Mouse (Mus musculus) heart, postnatal 0 days (tissue): ENCODE measurements at regions not wholly inside any gene's neighbourhood (a gene's known extent, or its start where the extent isn't known, plus 50 kb on each side); places are given as distances from the start of the nearest gene placed in this dataset.

ENCODE experiments used
- ATAC-seq: fragments of 200-750 bp; cut with Nextera tagmentation; 2 replicates; pipeline ENCODE4 v1.8.0; 2017; ENCODE audit warnings: low read depth, moderate number of reproducible peaks, moderate library complexity; ENCODE audit not compliant: insufficient read depth
- DNase-seq: peaks from one replicate; pipeline ENCODE4 v3.0.0-alpha.2; 2016; ENCODE audit warnings: low spot score
- H3K27ac ChIP-seq: fragments of 300-500 bp; sonication (generic); 2 replicates; pipeline ENCODE4 v1.5.1; 2014; ENCODE audit warnings: low read depth, mild to moderate bottlenecking
- H3K27me3 ChIP-seq: fragments of 300-500 bp; sonication (generic); 2 replicates; pipeline ENCODE4 v1.6.1; 2014; ENCODE audit warnings: low read length, mixed read lengths; ENCODE audit not compliant: control insufficient read depth, insufficient read depth
- H3K36me3 ChIP-seq: fragments of 300-500 bp; sonication (generic); replicated peaks from 2 replicates; pipeline ENCODE4 v1.6.1; 2014; ENCODE audit warnings: low read length, mixed read lengths; ENCODE audit not compliant: control insufficient read depth, insufficient read depth
- H3K4me1 ChIP-seq: fragments of 300-500 bp; sonication (generic); 2 replicates; pipeline ENCODE4 v1.6.1; 2014; ENCODE audit warnings: antibody characterized with exemption; ENCODE audit not compliant: control insufficient read depth, insufficient read depth
- H3K4me2 ChIP-seq: fragments of 300-500 bp; sonication (generic); 2 replicates; pipeline ENCODE4 v1.6.1; 2014; ENCODE audit warnings: low read depth, mild to moderate bottlenecking, low read length, moderate library complexity
- H3K4me3 ChIP-seq: fragments of 300-500 bp; sonication (generic); 2 replicates; pipeline ENCODE4 v1.5.1; 2014; ENCODE audit warnings: low read depth, low read length
- H3K9ac ChIP-seq: fragments of 300-500 bp; sonication (generic); replicated peaks from 2 replicates; pipeline ENCODE4 v1.6.1; 2014; ENCODE audit warnings: low read depth, low read length, mixed read lengths
- H3K9me3 ChIP-seq: fragments of 300-500 bp; sonication (generic); replicated peaks from 2 replicates; pipeline ENCODE4 v1.6.1; 2016; ENCODE audit warnings: low read length; ENCODE audit not compliant: control insufficient read depth
- CTCF ChIP-seq: IDR thresholded peaks from 2 replicates; pipeline ENCODE4 v1.5.1; 2016; ENCODE audit warnings: antibody characterized with exemption, control low read depth, low read depth
- EP300 ChIP-seq: IDR thresholded peaks from 2 replicates; pipeline ENCODE4 v1.6.1; 2016; ENCODE audit warnings: antibody characterized with exemption, low read depth
- WGBS: fragments of 180-500 bp; shearing (Covaris S2); extraction: QIAGEN DNeasy Blood & Tissue Kit; methylation state at CpG from one replicate; pipeline ENCODE4 v1.1.7; 2014; 5-methylcytosine and 5-hydroxymethylcytosine counted together

- TF ChIP-seq EP300 = no peak
- TF ChIP-seq CTCF = no peak
- no peak overlapping the region for H3K9ac ChIP-seq
- DNase-seq = no peak
- no peak for ATAC-seq
- H3K27ac ChIP-seq = no peak overlapping the region
- no peak overlapping the region for H3K4me2 ChIP-seq
- no peaks in the 10 kb centered on the region for H3K9me3 ChIP-seq
- H3K4me3 ChIP-seq = no peak overlapping the region
- H3K27me3 ChIP-seq = no peaks in the 10 kb centered on the region
- no peaks in the 10 kb centered on the region for H3K36me3 ChIP-seq
- no peaks in the 10 kb centered on the region for H3K4me1 ChIP-seq
- 70% methylated on average over 5 of the region's 5 CpGs for WGBS
Observed at GRCm38 (mm10) chr13:37710913-37711312, 67.3 kb upstream of the Rreb1 start.

DNA sequence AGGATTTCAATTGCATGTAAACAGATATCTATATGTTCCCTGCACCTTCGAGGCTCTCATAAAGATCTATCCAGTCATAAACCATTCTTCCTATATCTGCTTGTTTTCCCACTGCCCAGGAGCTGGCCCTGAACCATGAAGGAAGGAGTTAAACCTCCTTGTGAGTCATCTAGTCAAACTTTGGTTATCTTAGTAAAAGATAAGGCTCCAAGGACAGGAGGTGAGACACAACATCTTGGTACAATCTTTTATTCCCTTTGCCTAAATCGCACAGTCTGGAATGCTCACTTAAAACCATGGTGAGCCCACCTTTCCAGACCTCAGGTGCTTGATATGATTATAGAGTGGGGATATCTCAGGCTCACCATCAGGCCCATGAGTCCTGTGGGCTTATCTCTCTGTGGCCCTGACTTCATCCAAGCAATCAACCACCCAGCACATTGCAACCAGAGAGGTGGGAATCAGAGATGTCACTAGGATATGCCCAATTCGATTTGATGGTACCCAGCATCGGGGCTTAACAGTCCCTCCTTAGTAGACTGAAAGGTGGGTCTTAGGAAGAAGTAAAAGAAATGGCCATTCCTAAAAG lies 65.2 kb upstream of the Rreb1 start:
- Histone ChIP-seq H3K4me3 (no peak overlapping the region), H3K4me2 (no peak overlapping the region), H3K9ac (no peak overlapping the region), H3K4me1 (no peaks in the 10 kb centered on the region), H3K36me3 (no peaks in the 10 kb centered on the region), H3K27ac (no peak overlapping the region), H3K9me3 (no peaks in the 10 kb centered on the region), H3K27me3 (no peaks in the 10 kb centered on the region)
- TF ChIP-seq CTCF = no peak
- TF ChIP-seq EP300 = no peak
- DNase-seq (no peak), ATAC-seq (no peak)
- WGBS = 72% methylated on average over 4 of the region's 4 CpGs

DNA sequence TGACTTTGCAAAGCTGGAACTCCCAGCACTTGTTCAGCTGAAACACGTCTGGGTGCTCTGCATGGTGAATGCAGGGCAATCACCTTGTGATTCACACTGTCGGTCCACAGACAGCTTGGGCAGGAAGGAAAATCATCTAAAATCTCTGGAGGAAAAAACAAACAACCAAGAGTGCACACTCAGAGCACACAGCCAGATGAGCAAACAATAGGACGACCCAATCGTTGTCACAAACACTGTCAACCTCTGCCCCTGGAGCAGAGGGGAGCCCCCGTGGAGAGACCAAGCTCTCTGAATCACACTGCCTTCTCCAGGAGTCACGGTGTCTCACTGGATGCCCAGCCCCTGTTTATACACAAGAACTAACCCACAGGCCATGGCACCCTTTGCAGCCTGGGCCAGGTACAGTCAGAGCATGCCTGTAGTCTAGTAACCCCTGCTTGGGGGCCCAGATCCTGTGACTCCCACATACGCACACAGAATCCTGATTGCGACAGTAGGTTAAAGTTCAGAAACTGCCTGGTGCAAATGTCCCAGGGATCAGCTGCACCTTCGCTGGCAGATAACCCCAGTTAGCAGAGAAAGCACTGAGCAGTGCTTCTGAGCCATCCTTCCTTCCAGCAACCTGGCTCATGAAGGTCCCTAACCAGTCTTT lies 63.0 kb upstream of the Rreb1 start:
- Histone ChIP-seq H3K36me3 (no peaks in the 10 kb centered on the region), H3K4me3 (no peak overlapping the region), H3K4me2 (no peak overlapping the region), H3K4me1 (no peaks in the 10 kb centered on the region), H3K27me3 (no peaks in the 10 kb centered on the region), H3K9ac (no peak overlapping the region), H3K27ac (no peak overlapping the region), H3K9me3 (no peaks in the 10 kb centered on the region)
- ATAC-seq = no peak; the same call in 1 of the 2 replicates
- no peak for DNase-seq
- TF ChIP-seq EP300 (no peak), CTCF (no peak)
- WGBS = 56% methylated on average over 9 of the region's 9 CpGs

- no peaks in the 10 kb centered on the region for H3K36me3 ChIP-seq
- ATAC-seq (no peak), DNase-seq (no peak)
- 77% methylated on average over 15 of the region's 15 CpGs for WGBS
- H3K27me3 ChIP-seq = no peaks in the 10 kb centered on the region
- no peaks in the 10 kb centered on the region for H3K4me1 ChIP-seq
- TF ChIP-seq CTCF (no peak), EP300 (no peak)
- no peak overlapping the region for H3K27ac ChIP-seq
- no peaks in the 10 kb centered on the region for H3K9me3 ChIP-seq
- no peak overlapping the region for H3K4me2 ChIP-seq
- H3K4me3 ChIP-seq = no peak overlapping the region
- H3K9ac ChIP-seq = no peak overlapping the region
Observed at GRCm38 (mm10) chr13:37715770-37716693, 62.2 kb upstream of the Rreb1 start.

DNA sequence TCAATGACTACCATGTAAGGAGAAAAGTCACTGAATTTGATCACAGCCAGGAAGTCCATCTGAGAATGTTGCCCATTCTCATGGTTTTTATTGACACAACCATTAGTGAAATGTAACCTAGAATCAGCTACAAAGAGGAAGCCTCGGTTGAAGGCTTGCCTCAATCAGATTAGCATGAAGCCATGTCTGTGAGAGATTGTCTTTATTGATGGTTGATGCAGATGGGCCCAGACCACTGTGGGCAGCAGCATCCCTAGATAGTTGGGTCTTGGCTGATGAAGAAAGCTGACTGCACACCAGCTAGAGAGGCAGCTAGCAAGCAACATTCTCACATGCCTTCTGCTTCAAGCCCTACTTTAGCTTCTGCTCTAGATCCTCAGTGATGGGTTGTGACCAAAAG lies 60.4 kb upstream of the Rreb1 start:
- ATAC-seq (no peak), DNase-seq (no peak)
- Histone ChIP-seq H3K4me1 (no peaks in the 10 kb centered on the region), H3K4me3 (no peak overlapping the region), H3K27ac (no peak overlapping the region), H3K36me3 (no peaks in the 10 kb centered on the region), H3K9ac (no peak overlapping the region), H3K9me3 (no peaks in the 10 kb centered on the region), H3K27me3 (no peaks in the 10 kb centered on the region), H3K4me2 (no peak overlapping the region)
- WGBS = 82% methylated on average over 1 of the region's 1 CpGs
- TF ChIP-seq CTCF = no peak
- TF ChIP-seq EP300 = no peak
